Mouse (Mus musculus): ENCODE data around the gene Gm13271. TPM values are rescaled to one million over a fixed set of nuclear protein-coding genes. Genes with fewer than 3 reads are reported as not detected.
"Not testable (repeated sequence)": the region's sequence is repeated elsewhere in the genome, so short reads cannot be mapped to it uniquely, and the experiment has no call there.

Gm13271 gene
- polyA plus RNA-seq, 1 experiment from 2014 or later, result not detected

GRCm38 (mm10) chr4:88739036-88739435 is 15.6 kb upstream of the Gm13271 start:
- WGBS (ENCODE audit: insufficient replicate concordance), result 60% methylated on average over 6 of the region's 6 CpGs
- no peaks in the 10 kb centered on the region for H3K9me3 ChIP-seq (replicated peaks)
- H3K27ac ChIP-seq, result no peak overlapping the region
- no peak overlapping the region for H3K9ac ChIP-seq
- peaks cover 5% of the 10 kb centered on the region for H3K27me3 ChIP-seq (replicated peaks)
- no peak for ATAC-seq
- no peaks in the 10 kb centered on the region for H3K4me1 ChIP-seq
- no peak overlapping the region for H3K4me2 ChIP-seq
- H3K36me3 ChIP-seq, result no peaks in the 10 kb centered on the region
- no peak overlapping the region for H3K4me3 ChIP-seq

GRCm38 (mm10) chr4:88741426-88741825 is 13.2 kb upstream of the Gm13271 start:
- no peaks in the 10 kb centered on the region for H3K36me3 ChIP-seq
- H3K9ac ChIP-seq, result no peak overlapping the region
- no peak overlapping the region for H3K27ac ChIP-seq
- 31% methylated on average over 4 of the region's 4 CpGs for WGBS (ENCODE audit: insufficient replicate concordance)
- no peak overlapping the region for H3K4me2 ChIP-seq
- H3K4me3 ChIP-seq, result no peak overlapping the region
- no peaks in the 10 kb centered on the region for H3K4me1 ChIP-seq
- no peak for ATAC-seq
- H3K9me3 ChIP-seq (replicated peaks), result no peaks in the 10 kb centered on the region
- no peaks in the 10 kb centered on the region for H3K27me3 ChIP-seq (replicated peaks)

- Histone ChIP-seq H3K27ac (no peak overlapping the region), H3K27me3 (replicated peaks) (no peaks in the 10 kb centered on the region), H3K4me2 (no peak overlapping the region), H3K4me1 (no peaks in the 10 kb centered on the region), H3K4me3 (no peak overlapping the region), H3K9ac (no peak overlapping the region), H3K36me3 (no peaks in the 10 kb centered on the region), H3K9me3 (replicated peaks) (no peaks in the 10 kb centered on the region)
- WGBS (ENCODE audit: insufficient replicate concordance), result 57% methylated on average over 7 of the region's 7 CpGs
- ATAC-seq, result no peak
Measured at GRCm38 (mm10) chr4:88742771-88743371, 11.8 kb upstream of the Gm13271 start.

- no peak overlapping the region for H3K9ac ChIP-seq
- no peaks in the 10 kb centered on the region for H3K4me1 ChIP-seq
- no peaks in the 10 kb centered on the region for H3K9me3 ChIP-seq (replicated peaks)
- 55% methylated on average over 3 of the region's 3 CpGs for WGBS (ENCODE audit: insufficient replicate concordance)
- no peak for ATAC-seq
- H3K27ac ChIP-seq, result no peak overlapping the region
- no peak overlapping the region for H3K4me3 ChIP-seq
- no peaks in the 10 kb centered on the region for H3K36me3 ChIP-seq
- no peaks in the 10 kb centered on the region for H3K27me3 ChIP-seq (replicated peaks)
- H3K4me2 ChIP-seq, result no peak overlapping the region
Measured at GRCm38 (mm10) chr4:88744207-88744606, 10.5 kb upstream of the Gm13271 start.

GRCm38 (mm10) chr4:88749926-88750325 is 4.7 kb upstream of the Gm13271 start:
- no peak overlapping the region for H3K27ac ChIP-seq
- H3K4me1 ChIP-seq, result no peaks in the 10 kb centered on the region
- WGBS (ENCODE audit: insufficient replicate concordance), result 57% methylated on average over 6 of the region's 6 CpGs
- H3K4me3 ChIP-seq, result no peak overlapping the region
- no peaks in the 10 kb centered on the region for H3K27me3 ChIP-seq (replicated peaks)
- no peaks in the 10 kb centered on the region for H3K36me3 ChIP-seq
- no peak overlapping the region for H3K4me2 ChIP-seq
- H3K9ac ChIP-seq, result no peak overlapping the region
- no peak for ATAC-seq
- no peaks in the 10 kb centered on the region for H3K9me3 ChIP-seq (replicated peaks)

GRCm38 (mm10) chr4:88756581-88757513 is 2.2 kb downstream of the Gm13271 start:
- not testable (repeated sequence) for H3K4me1 ChIP-seq; H3K9me3 ChIP-seq (replicated peaks); H3K27me3 ChIP-seq (replicated peaks); ATAC-seq; H3K36me3 ChIP-seq
- peak overlapping the region; percentile 70 for H3K9ac ChIP-seq
- H3K27ac ChIP-seq, result peak overlapping the region; percentile 85
- WGBS (ENCODE audit: insufficient replicate concordance), result 11% methylated on average over 29 of the region's 31 CpGs
- H3K4me2 ChIP-seq, result peak overlapping the region; percentile 85
- H3K4me3 ChIP-seq, result peak overlapping the region; percentile 69

GRCm38 (mm10) chr4:88757628-88758031 is 3.0 kb downstream of the Gm13271 start:
- Histone ChIP-seq H3K9ac (peak overlapping the region; percentile 70), H3K27ac (peak overlapping the region; percentile 85), H3K4me3 (peak overlapping the region; percentile 69), H3K4me1 (peaks cover 12% of the 10 kb centered on the region), H3K4me2 (peak overlapping the region; percentile 85)
- H3K27me3 ChIP-seq (replicated peaks); H3K9me3 ChIP-seq (replicated peaks); H3K36me3 ChIP-seq: not testable (repeated sequence)
- WGBS (ENCODE audit: insufficient replicate concordance), result 3% methylated on average over 21 of the region's 21 CpGs
- peak; percentile 100 for ATAC-seq

GRCm38 (mm10) chr4:88758751-88759150 is 4.1 kb downstream of the Gm13271 start:
- H3K27me3 ChIP-seq (replicated peaks); H3K9me3 ChIP-seq (replicated peaks); H3K36me3 ChIP-seq; H3K9ac ChIP-seq; H3K4me3 ChIP-seq; ATAC-seq; H3K27ac ChIP-seq; H3K4me2 ChIP-seq: not testable (repeated sequence)
- peaks cover 13% of the 10 kb centered on the region for H3K4me1 ChIP-seq
- WGBS (ENCODE audit: insufficient replicate concordance), result 79% methylated on average over 9 of the region's 9 CpGs

GRCm38 (mm10) chr4:88759610-88760268 is 5.1 kb downstream of the Gm13271 start, which contains the start of gene Gm13283:
Gene Gm13283, plus strand, starts transcription at chr4:88760119.
- peak within 1 kb of the TSS; percentile 64 for H3K4me2 ChIP-seq
- 0 out of 2 replicates have a peak within 1 kb of the TSS, but pooled peaks have one; percentile 58 for H3K27ac ChIP-seq
- not testable (repeated sequence) for ATAC-seq; H3K36me3 ChIP-seq; H3K9me3 ChIP-seq (replicated peaks); H3K9ac ChIP-seq; H3K27me3 ChIP-seq (replicated peaks)
- WGBS (ENCODE audit: insufficient replicate concordance), result 15% methylated on average over 9 of the region's 14 CpGs
- H3K4me3 ChIP-seq, result peak within 1 kb of the TSS; percentile 44
- peaks cover 13% of the 10 kb centered on the region for H3K4me1 ChIP-seq

GRCm38 (mm10) chr4:88760431-88760830 is 5.8 kb downstream of the Gm13271 start:
- not testable (repeated sequence) for H3K27me3 ChIP-seq (replicated peaks); ATAC-seq; H3K36me3 ChIP-seq; H3K9ac ChIP-seq; H3K9me3 ChIP-seq (replicated peaks)
- Histone ChIP-seq H3K4me3 (peak overlapping the region; percentile 44), H3K4me1 (peaks cover 13% of the 10 kb centered on the region), H3K27ac (0 out of 2 replicates have a peak overlapping the region, but pooled peaks have one; percentile 58), H3K4me2 (peak overlapping the region; percentile 64)
- under 1% methylated on average over 27 of the region's 28 CpGs for WGBS (ENCODE audit: insufficient replicate concordance)

GRCm38 (mm10) chr4:88761776-88762175 is 7.1 kb downstream of the Gm13271 start:
- H3K9ac ChIP-seq; H3K4me1 ChIP-seq; H3K27me3 ChIP-seq (replicated peaks); H3K9me3 ChIP-seq (replicated peaks); H3K4me3 ChIP-seq; H3K4me2 ChIP-seq; H3K36me3 ChIP-seq; ATAC-seq; H3K27ac ChIP-seq: not testable (repeated sequence)
- WGBS (ENCODE audit: insufficient replicate concordance), result 62% methylated on average over 6 of the region's 8 CpGs

- not testable (repeated sequence) for H3K4me1 ChIP-seq; H3K9me3 ChIP-seq (replicated peaks); H3K36me3 ChIP-seq; H3K27me3 ChIP-seq (replicated peaks); H3K27ac ChIP-seq; H3K4me3 ChIP-seq; H3K9ac ChIP-seq; ATAC-seq
- peak overlapping the region; percentile 57 for H3K4me2 ChIP-seq
- WGBS (ENCODE audit: insufficient replicate concordance), result 30% methylated on average over 9 of the region's 9 CpGs
Measured at GRCm38 (mm10) chr4:88762341-88762740, 7.7 kb downstream of the Gm13271 start.
